Mouse (Mus musculus): ENCODE measurements at regions not wholly inside any gene's neighbourhood (a gene's known extent, or its start where the extent isn't known, plus 50 kb on each side); places are given as distances from the start of the nearest gene placed in this dataset.

GRCm38 (mm10) chr2:180389486-180389885 is 55.0 kb upstream of the Gata5 start:
- Histone ChIP-seq H3K27me3 (replicated peaks) (peaks cover 86% of the 10 kb centered on the region), H3K36me3 (replicated peaks; ENCODE audit: low read length) (no peaks in the 10 kb centered on the region), H3K9me3 (no peaks in the 10 kb centered on the region), H3K4me3 (replicated peaks) (no peak overlapping the region), H3K4me1 (no peaks in the 10 kb centered on the region)
- no peak for TF ChIP-seq GATA1 (IDR thresholded peaks at IDR 0.05; ENCODE audit: borderline replicate concordance, low read length)
- no peak for TF ChIP-seq FLI1 (IDR thresholded peaks at IDR 0.05; ENCODE audit: low read length)

GRCm38 (mm10) chr2:180389013-180389412 is 54.5 kb upstream of the Gata5 start:
- TF ChIP-seq GATA1 (IDR thresholded peaks at IDR 0.05; ENCODE audit: borderline replicate concordance, low read length) = no peak
- TF ChIP-seq FLI1 (IDR thresholded peaks at IDR 0.05; ENCODE audit: low read length) = no peak
- Histone ChIP-seq H3K9me3 (no peaks in the 10 kb centered on the region), H3K27me3 (replicated peaks) (peaks cover 90% of the 10 kb centered on the region), H3K4me3 (replicated peaks) (no peak overlapping the region), H3K36me3 (replicated peaks; ENCODE audit: low read length) (no peaks in the 10 kb centered on the region), H3K4me1 (no peaks in the 10 kb centered on the region)

- Histone ChIP-seq H3K4me3 (replicated peaks) (no peak overlapping the region), H3K27me3 (replicated peaks) (peaks cover 90% of the 10 kb centered on the region)
- no peak for TF ChIP-seq GATA1 (IDR thresholded peaks at IDR 0.05; ENCODE audit: borderline replicate concordance, low read length)
- TF ChIP-seq FLI1 (IDR thresholded peaks at IDR 0.05; ENCODE audit: low read length) = no peak
Measured at GRCm38 (mm10) chr2:180388122-180388521, 53.6 kb upstream of the Gata5 start.

GRCm38 (mm10) chr2:180387305-180387704 is 52.8 kb upstream of the Gata5 start:
- TF ChIP-seq GATA1 (IDR thresholded peaks at IDR 0.05; ENCODE audit: borderline replicate concordance, low read length) = no peak
- Histone ChIP-seq H3K9me3 (no peaks in the 10 kb centered on the region), H3K27me3 (replicated peaks) (peaks cover 90% of the 10 kb centered on the region), H3K4me1 (no peaks in the 10 kb centered on the region), H3K4me3 (replicated peaks) (no peak overlapping the region), H3K36me3 (replicated peaks; ENCODE audit: low read length) (no peaks in the 10 kb centered on the region)

More at GRCm38 (mm10) chr2:180388122-180388521, 53.6 kb upstream of the Gata5 start:
- no peaks in the 10 kb centered on the region for H3K36me3 ChIP-seq (replicated peaks; ENCODE audit: low read length)
- H3K4me1 ChIP-seq = no peaks in the 10 kb centered on the region
- H3K9me3 ChIP-seq = no peaks in the 10 kb centered on the region

- Histone ChIP-seq H3K4me1 (no peaks in the 10 kb centered on the region), H3K4me3 (replicated peaks) (no peak overlapping the region), H3K27me3 (replicated peaks) (peaks cover 95% of the 10 kb centered on the region), H3K9me3 (no peaks in the 10 kb centered on the region), H3K36me3 (replicated peaks; ENCODE audit: low read length) (no peaks in the 10 kb centered on the region)
- TF ChIP-seq GATA1 (IDR thresholded peaks at IDR 0.05; ENCODE audit: borderline replicate concordance, low read length) = no peak
- TF ChIP-seq FLI1 (IDR thresholded peaks at IDR 0.05; ENCODE audit: low read length) = no peak
Measured at GRCm38 (mm10) chr2:180385967-180386688, 51.6 kb upstream of the Gata5 start.

GRCm38 (mm10) chr2:180385231-180385895 is 50.9 kb upstream of the Gata5 start:
- Histone ChIP-seq H3K9me3 (no peaks in the 10 kb centered on the region), H3K4me3 (replicated peaks) (no peak overlapping the region), H3K36me3 (replicated peaks; ENCODE audit: low read length) (no peaks in the 10 kb centered on the region), H3K4me1 (no peaks in the 10 kb centered on the region), H3K27me3 (replicated peaks) (peaks cover 94% of the 10 kb centered on the region)
- TF ChIP-seq FLI1 (IDR thresholded peaks at IDR 0.05; ENCODE audit: low read length) (no peak), GATA1 (IDR thresholded peaks at IDR 0.05; ENCODE audit: borderline replicate concordance, low read length) (no peak)

Measured in megakaryocyte, embryonic 14.5 days (primary cell).